Mouse (Mus musculus) retina, embryonic 14.5 days (tissue): Measurements from ENCODE around the gene Bcl6.

Experiments used
- DNase-seq: peaks from one replicate; pipeline ENCODE4 v3.0.0-alpha.2; 2015; ENCODE audit warnings: low spot score

The Bcl6 gene

DNA sequence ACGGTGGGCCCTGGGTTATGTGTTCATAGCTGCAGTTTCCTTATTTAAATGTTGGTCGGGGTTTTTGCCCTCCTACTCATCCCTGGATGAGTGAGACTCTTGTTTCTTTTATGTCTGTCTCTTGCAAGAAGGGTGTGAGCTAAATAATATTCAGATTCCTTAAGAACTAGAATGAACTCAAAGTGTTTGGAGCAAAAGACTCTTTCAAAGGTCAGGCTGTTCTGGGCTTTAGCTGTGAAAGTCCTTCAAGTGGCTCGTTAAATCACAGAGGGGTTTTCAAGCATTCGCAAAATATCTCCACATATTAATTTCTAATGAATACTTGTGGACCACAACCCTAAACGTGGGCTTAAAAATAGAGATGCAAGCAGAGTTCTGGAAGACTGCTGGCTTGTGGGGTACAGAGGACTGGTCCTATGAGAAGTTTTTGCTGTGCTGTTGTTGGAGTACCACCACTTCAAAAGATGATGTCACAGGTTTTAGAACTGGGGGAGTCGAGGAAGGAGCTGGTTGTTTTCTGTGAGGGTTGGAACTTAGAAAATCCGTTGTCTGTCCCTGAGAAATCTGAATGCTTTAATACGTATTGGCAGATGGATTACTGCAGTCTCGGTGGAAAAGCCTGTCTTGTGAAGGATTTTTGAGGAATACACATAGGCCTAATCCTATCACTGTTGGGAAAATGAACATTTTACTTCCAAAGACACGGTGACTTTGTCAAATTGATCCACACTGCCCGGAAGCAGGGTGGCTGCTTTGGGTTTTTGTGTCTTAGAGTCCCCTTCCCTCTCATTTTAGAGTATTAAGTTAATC is 1.7 kb upstream of the Bcl6 start:
- peak; percentile 23 for DNase-seq

DNA sequence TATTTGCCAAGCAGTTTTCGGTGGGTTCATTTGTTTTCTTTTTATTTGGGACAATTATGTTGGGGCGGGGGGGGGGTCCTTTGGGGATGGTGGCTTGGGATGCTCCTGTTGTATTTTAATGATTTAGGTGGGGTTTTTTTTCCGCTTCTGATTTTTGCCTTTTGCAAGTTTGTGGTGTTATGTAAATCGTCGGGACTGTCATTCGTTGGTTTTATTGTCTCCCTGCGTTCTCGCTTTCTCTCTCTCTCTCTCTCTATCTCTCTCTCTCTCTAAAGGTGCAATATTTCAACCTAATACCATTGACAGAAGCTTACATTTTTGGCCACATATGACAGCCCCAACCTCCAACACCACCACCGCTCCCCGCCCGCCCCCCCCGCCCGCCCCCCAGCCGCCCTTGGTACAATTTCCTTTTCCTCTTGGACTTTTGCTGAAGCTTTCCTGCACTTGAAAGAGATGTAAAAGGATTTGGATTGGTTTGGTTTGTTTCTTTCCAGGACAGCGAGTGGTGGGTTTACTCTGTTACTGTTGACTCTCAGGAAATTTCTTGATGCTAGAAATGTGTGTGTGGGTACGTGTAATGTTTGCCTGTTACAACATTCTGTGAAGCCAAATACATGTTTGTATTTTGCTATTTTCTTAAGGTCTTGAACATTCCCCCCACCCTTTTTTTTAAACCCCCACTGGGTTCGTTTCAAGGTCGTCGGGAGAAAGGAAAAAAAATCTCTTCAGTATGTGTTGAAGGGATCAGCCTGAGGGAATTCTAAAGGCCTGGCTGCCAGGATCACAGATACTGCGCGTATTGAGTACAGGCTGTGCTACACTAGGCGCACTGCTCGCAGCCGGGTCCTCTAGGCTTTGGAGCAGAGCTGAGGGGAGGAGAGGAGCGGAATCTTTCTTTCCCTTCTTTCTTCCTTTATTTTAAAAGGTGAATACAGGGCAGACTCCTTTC is 833 bp upstream of the Bcl6 start:
- peak; percentile 43 for DNase-seq

- no peak for DNase-seq
Observed at GRCm38 (mm10) chr16:23988157-23988465, 541 bp downstream of the Bcl6 start.

- peak; percentile 54 for DNase-seq
Observed at GRCm38 (mm10) chr16:23987341-23988156, 1.1 kb downstream of the Bcl6 start.

DNA sequence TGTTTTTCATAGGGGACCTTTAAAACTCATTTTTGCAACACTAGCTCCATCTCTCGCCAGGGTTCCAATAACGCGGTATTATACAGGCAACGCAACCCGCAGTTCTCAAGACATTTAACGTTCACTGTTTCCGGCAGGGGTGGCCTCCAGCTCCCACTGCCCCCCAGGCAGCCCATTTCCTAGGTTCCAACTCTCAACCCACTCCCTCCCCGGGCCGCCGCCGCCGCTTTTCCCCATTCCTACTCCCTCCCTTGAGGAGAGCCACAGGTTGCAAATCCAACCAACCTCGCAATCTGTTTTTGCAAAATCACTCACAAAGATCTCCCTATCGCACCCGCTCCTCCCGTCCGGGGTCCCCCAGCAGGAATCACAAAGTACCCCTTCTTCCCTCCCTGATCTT is 1.8 kb downstream of the Bcl6 start:
- peak; percentile 32 for DNase-seq

- DNase-seq: no peak
Observed at GRCm38 (mm10) chr16:23986176-23986575, 2.5 kb downstream of the Bcl6 start.

GRCm38 (mm10) chr16:23985467-23985861 is 3.2 kb downstream of the Bcl6 start:
- DNase-seq: peak; percentile 57

- DNase-seq: peak; percentile 50
Observed at GRCm38 (mm10) chr16:23984760-23985466, 3.7 kb downstream of the Bcl6 start.

DNA sequence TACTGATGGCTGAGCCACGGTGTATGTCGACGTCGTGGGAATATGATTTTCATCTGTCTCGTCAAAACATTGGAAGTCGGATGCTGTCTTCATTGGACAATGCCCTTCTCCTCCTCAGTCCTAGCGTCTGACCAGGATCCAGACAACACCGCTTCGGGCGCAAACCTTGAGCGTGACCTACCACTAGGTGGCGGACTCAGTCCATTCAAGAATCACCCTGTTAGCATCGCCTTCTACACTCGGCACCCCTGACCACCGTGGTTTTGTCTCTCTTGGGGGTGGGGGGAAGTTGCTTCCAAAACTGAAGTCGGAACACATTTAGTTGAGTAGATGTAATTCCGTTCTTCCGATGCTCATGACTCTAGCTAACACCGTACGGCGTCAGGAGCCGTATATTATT is 4.5 kb downstream of the Bcl6 start:
- peak; percentile 96 for DNase-seq

- DNase-seq: peak; percentile 79
Observed at GRCm38 (mm10) chr16:23982891-23983588, 5.6 kb downstream of the Bcl6 start.

DNA sequence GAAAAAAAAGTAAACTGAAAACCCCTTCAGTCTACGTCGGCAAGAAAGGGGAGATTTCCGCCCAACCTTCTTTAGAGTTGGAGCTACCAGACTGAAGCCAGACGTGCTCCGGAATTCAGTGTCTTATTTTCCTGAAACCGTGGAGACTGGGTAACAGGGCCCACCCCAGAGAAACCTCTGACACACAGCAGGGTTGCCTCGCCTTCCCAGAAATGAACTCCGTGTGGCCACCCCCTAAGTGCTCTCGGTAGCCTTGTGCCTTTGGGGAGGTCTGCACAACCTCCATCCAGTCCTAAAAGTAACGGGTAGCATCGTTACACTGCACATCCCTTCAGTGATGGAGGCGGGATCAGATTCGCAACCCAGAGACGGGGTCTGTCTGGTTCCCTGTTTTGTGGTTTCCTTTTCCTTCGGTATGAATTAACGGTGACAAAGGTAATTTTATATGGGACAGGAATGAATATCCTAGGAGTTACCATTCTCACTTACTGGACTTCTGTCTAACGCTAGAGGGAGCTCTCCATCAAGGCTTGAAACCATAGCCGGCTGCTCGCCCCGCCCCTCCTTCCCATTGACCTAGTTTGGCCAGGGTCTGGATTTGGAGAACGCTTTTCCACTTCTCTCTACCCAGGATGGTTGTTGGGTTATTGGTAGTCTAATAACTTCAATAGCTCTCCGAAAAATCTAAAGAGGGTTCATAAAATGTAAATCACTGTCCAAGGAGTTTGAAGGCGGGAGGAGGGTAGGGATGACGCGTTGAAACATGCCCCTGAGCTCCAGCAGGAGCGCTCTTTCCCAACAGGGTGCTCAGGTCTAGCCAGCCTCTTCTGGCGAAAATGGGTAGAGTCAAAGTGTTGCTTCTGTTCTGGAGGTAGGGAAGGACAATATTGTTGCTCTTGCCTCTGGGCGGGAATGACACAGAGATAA is 6.5 kb downstream of the Bcl6 start:
- peak; percentile 95 for DNase-seq

- peak; percentile 38 for DNase-seq
Observed at GRCm38 (mm10) chr16:23980991-23981720, 7.5 kb downstream of the Bcl6 start.

DNA sequence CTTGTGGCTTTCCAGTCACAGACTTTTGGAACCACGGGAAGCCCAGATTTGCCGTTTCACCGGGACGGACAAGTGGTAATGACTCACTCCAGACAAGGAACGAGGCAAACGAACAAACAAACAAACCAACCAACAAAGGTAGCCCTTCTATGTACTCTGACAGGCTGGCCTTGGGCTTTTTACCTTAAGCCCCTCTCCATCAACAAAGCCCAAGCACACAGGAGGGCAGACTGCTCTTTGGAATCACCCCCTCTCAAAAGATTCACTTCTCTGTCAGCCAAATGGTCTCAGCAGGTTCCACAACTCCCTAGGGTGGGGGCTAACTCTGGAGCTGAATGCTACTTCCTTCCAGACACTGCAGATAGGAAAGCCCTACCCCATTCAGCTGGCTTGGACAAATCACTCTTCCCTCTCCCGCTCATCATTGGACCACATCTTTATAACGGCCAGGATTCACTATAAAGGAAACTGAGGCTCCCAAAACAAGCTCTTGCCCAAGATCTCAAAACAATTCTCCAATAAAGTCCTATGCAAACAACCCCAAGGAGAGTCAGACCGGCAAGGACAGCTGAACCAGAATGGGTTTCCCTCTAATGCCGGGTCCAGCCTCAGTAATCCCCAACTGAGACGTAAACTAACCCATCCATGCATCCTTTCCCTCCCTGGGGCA is 8.3 kb downstream of the Bcl6 start:
- DNase-seq: peak; percentile 19

- DNase-seq: no peak
Observed at GRCm38 (mm10) chr16:23979446-23979845, 9.2 kb downstream of the Bcl6 start.

GRCm38 (mm10) chr16:23978495-23978894 is 10.2 kb downstream of the Bcl6 start:
- no peak for DNase-seq

GRCm38 (mm10) chr16:23977732-23978131 is 10.9 kb downstream of the Bcl6 start:
- no peak for DNase-seq

DNA sequence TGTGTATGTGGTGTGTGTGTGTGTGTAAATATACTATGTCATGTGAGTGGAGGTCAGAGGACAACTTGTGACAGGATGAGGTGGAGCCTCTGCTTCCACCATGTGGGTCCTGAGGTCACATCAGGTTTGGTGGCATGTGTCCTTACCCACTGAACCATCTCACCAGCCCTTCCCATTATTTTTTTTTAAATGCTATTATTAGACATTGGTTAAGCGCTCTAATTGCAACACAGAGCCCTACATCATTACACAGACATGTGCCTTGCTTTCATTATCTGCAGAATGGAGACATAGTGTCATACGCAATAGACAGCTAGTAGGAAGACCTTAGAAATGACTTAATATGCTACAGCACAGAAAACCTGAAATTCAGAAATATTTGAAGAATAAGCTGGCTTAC is 12.5 kb downstream of the Bcl6 start:
- no peak for DNase-seq

DNA sequence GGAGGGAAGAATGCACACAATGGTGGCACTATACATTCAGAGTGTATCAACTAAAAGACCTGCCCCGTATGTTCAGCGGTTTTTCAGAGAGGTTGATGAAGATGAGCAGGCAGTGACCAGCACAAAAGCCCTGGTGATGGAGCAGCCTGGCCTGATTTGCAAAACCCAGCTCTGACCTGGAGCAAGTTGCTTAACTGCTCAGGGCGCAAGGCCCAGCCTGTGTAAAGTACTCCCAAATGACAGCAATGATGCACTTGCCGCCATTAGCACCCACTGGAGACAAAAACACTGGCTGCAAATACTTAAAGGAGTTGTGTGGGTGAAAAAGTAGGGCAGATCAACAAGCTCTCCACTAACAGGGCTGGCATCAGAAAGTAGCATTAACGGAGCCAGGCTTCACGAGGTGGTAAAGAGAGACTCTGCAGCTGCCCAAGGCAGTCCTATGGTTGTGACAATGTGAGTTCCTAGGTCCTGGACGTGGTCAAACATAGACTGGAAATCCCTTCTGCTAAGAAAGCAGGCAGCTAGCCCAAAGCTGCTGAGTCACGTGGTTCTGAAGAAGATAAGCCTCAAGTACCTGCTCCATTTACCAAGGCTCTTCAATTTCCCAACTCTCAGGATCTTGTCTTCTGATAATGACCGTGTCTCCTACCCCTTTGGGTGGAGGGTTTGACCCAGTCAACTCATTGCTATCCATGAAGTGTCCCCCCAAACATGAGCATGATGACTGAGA is 14.9 kb downstream of the Bcl6 start:
- no peak for DNase-seq
